Mouse (Mus musculus) stomach, postnatal 0 days (tissue): ENCODE data around the gene Stoml1.

Experiments used
- CTCF ChIP-seq: IDR thresholded peaks from 2 replicates; pipeline ENCODE4 v1.5.1; 2016; ENCODE audit warnings: antibody characterized with exemption, low read depth, mild to moderate bottlenecking, moderate library complexity
- EP300 ChIP-seq: optimal IDR thresholded peaks from 2 replicates; pipeline ENCODE3; 2016; ENCODE audit warnings: antibody characterized with exemption

DNA sequence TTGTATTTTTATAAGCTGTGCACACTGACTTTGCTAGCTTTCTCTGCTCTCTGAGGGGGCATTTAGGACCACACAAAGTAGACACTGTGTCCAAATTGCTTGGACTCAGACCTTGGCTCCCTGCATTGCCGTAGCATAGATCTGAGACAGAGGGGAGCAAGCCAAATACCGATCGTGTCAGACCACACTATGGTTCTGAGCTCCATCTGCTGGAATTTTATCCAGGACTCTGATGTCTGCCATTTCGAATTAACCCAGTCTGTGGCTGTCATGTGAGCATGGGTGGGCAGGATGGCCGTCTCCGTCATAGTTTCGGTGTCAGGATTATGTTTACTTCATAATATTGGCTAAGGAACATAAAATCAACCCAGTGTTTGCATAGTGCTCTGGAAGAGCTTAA, 30.5 kb downstream of the Stoml1 start:
- TF ChIP-seq EP300 = no peak
- no peak for TF ChIP-seq CTCF
